Mouse (Mus musculus): ENCODE data around the gene Krt34.

Krt34 gene

GRCm38 (mm10) chr11:100004846-100005245 is 36.5 kb downstream of the Krt34 start:
- DNase-seq (ENCODE audit: inconsistent ontology term) = peak; percentile 30

GRCm38 (mm10) chr11:99999091-99999490 is 42.3 kb downstream of the Krt34 start:
- DNase-seq (ENCODE audit: inconsistent ontology term) = no peak

- DNase-seq (ENCODE audit: inconsistent ontology term) = no peak
Observed at GRCm38 (mm10) chr11:99994384-99994661, 47.0 kb downstream of the Krt34 start.

- no peak for DNase-seq (ENCODE audit: inconsistent ontology term)
Observed at GRCm38 (mm10) chr11:99993620-99994383, 47.6 kb downstream of the Krt34 start, which contains the start of gene Krtap17-1. Krtap17-1 (minus strand) TSS chr11:99993994.

GRCm38 (mm10) chr11:99990571-99990970 is 50.8 kb downstream of the Krt34 start:
- no peak for DNase-seq (ENCODE audit: inconsistent ontology term)

- peak; percentile 95 for DNase-seq (ENCODE audit: inconsistent ontology term)
Observed at GRCm38 (mm10) chr11:99989881-99990405, 51.4 kb downstream of the Krt34 start.

- no peak for DNase-seq (ENCODE audit: inconsistent ontology term)
Observed at GRCm38 (mm10) chr11:99988530-99988929, 52.8 kb downstream of the Krt34 start.
